Mouse (Mus musculus): ENCODE data around the gene Git1. TPM values are rescaled to one million over a fixed set of nuclear protein-coding genes. Genes with fewer than 3 reads are reported as not detected.

The Git1 gene
- polyA plus RNA-seq, 1 experiment from 2014 or later: 12.9 TPM

GRCm38 (mm10) chr11:77545261-77545660 lies 51.9 kb downstream of the Git1 start:
- no peak overlapping the region for H3K27ac ChIP-seq
- H3K4me2 ChIP-seq: no peak overlapping the region
- no peak for ATAC-seq
- peaks cover 86% of the 10 kb centered on the region for H3K36me3 ChIP-seq (ENCODE audit: poor library complexity, severe bottlenecking)
- no peak overlapping the region for H3K4me3 ChIP-seq
- H3K4me1 ChIP-seq: no peaks in the 10 kb centered on the region
- no peaks in the 10 kb centered on the region for H3K9me3 ChIP-seq (replicated peaks)
- no peaks in the 10 kb centered on the region for H3K27me3 ChIP-seq
- H3K9ac ChIP-seq: no peak overlapping the region
- 93% methylated on average over 7 of the region's 7 CpGs for WGBS

Other genes starting within 250 kb of the Git1 start
- gene Coro6, start 31.2 kb upstream of the Git1 start, polyA plus RNA-seq (2015; fragmentation: Nextera tagmentation; extraction: Ambion mirVana): 0.05 and 0.11 TPM in 2 replicates
- gene Ankrd13b, start 3.9 kb upstream of the Git1 start, polyA plus RNA-seq (2015; fragmentation: Nextera tagmentation; extraction: Ambion mirVana): 18.0 and 18.7 TPM in 2 replicates
- 3.0 and 3.8 TPM in 2 replicates for gene Abhd15, start 21.6 kb downstream of the Git1 start, polyA plus RNA-seq (2015; fragmentation: Nextera tagmentation; extraction: Ambion mirVana)
- gene Trp53i13, start 22.4 kb downstream of the Git1 start, polyA plus RNA-seq (2015; fragmentation: Nextera tagmentation; extraction: Ambion mirVana): 19.7 and 20.9 TPM in 2 replicates
- 0.12 and 0.16 TPM in 2 replicates for gene Gm10392, start 25.6 kb downstream of the Git1 start, polyA plus RNA-seq (2015; fragmentation: Nextera tagmentation; extraction: Ambion mirVana)
- 25.8 and 28.5 TPM in 2 replicates for gene Taok1, start 114.3 kb downstream of the Git1 start, polyA plus RNA-seq (2015; fragmentation: Nextera tagmentation; extraction: Ambion mirVana)
- 4.3 and 5.0 TPM in 2 replicates for gene Nufip2, start 192.6 kb downstream of the Git1 start, polyA plus RNA-seq (2015; fragmentation: Nextera tagmentation; extraction: Ambion mirVana)
- 0.76 and 1.7 TPM in 2 replicates for gene Cryba1, start 231.7 kb downstream of the Git1 start, polyA plus RNA-seq (2015; fragmentation: Nextera tagmentation; extraction: Ambion mirVana)